Mouse (Mus musculus) gastrocnemius, adult 2 months (tissue): Measurements from ENCODE around the gene Trpm8. TPM values are rescaled to one million over a fixed set of nuclear protein-coding genes. Genes with fewer than 3 reads are reported as not detected.

Experiments
- DNase-seq: peaks from one replicate; pipeline ENCODE4 v3.0.0; 2022
- H3K27ac ChIP-seq: fragments of 200-600 bp; 2 replicates; pipeline ENCODE4 v1.8.1; 2022; ENCODE audit warnings: mild to moderate bottlenecking
- H3K4me3 ChIP-seq: fragments of 200-600 bp; 2 replicates; pipeline ENCODE4 v1.8.1; 2022; ENCODE audit warnings: mild to moderate bottlenecking, moderate library complexity
- CTCF ChIP-seq: fragments of 200-600 bp; IDR thresholded peaks from 2 replicates; pipeline ENCODE4 v1.8.1; 2022; ENCODE audit warnings: antibody characterized with exemption, mild to moderate bottlenecking, moderate library complexity
- intact Hi-C: fragments of 180-260 bp; cut with DNase I; formaldehyde crosslinking; loops from one replicate; pipeline ENCODE4 v1.15.1; 2025
- total RNA-seq, 2 experiments: library from RNA; stranded (reverse); gene quantifications; 2 replicates each; pipeline ENCODE4 v1.2.3; 2021

Gene Trpm8
- total RNA-seq, 2 experiments from 2014 or later = not detected

DNA sequence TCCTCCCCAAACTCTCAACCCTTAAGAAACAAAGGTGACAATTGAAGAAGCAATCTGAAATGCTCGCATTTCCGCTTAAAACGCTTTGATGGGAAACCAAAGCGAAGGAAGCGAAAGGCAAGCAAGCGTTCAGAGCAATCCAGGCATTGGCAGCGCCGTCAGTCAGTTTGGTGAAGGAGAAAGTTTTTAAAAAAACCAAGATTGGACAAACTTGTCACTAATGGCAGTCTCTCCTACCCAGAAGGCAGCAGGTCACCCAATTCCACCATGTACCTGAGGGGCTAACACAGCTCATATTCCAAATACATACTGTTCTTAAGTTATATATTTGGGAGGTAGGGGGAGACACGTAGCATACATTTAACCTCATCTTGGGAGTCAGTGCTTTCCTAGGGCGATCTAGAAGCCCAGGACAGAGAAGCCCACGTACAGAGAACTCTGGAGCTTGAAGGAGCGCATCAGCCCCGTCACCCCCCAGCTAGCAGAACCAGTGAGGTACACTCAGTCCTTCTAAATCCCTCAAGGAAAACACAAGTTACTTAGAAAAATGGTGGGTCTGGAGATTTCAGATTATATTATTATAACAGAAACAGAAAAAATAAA, 2.3 kb upstream of the Trpm8 start:
- H3K27ac ChIP-seq = no peak overlapping the region
- intact Hi-C loops = no loop called here
- DNase-seq = no peak

DNA sequence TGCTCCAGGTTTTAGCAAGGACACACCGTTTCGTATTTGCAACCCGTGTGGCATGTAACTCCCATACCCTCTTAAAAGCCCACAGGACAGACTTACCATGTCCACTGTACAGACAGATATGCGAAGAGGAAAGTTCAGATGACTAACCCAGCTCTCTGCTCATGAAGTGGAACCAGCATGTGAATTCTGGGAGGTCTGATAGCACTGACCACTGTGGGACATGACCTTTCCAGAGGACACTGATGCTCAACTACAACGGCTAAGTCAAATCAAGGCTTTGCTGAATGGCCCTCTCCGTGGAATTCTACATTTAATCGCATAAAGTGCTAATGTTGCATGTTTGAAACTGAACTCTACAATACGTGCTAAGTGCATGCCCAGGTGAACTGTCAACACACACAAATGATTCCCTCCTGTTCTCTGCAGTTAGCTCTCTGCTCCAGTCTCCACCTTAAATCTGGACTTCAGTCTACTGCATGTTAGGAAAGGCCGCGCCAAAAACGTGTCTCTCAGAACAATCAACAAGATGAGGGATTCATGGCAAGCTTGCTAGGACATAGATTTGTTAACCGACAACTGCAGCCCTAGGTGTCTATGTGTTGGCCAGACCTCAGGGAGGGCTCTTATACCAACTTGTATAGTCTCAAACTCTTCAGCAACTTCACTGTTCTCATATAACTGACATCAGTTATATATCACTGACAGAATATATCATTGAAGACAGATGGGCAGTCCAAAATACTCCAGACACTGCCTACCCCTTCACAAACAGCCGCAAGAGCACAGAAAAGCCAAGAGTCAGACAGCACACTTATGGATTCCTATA, 1.6 kb upstream of the Trpm8 start:
- peak; percentile 15 for DNase-seq
- Histone ChIP-seq H3K4me3 (peak overlapping the region; percentile 64), H3K27ac (no peak overlapping the region)
- no peak for TF ChIP-seq CTCF
- intact Hi-C loops = no loop called here

More for the DNA sequence above, 2.3 kb upstream of the Trpm8 start:
- H3K4me3 ChIP-seq = no peak overlapping the region
- TF ChIP-seq CTCF = no peak

DNA sequence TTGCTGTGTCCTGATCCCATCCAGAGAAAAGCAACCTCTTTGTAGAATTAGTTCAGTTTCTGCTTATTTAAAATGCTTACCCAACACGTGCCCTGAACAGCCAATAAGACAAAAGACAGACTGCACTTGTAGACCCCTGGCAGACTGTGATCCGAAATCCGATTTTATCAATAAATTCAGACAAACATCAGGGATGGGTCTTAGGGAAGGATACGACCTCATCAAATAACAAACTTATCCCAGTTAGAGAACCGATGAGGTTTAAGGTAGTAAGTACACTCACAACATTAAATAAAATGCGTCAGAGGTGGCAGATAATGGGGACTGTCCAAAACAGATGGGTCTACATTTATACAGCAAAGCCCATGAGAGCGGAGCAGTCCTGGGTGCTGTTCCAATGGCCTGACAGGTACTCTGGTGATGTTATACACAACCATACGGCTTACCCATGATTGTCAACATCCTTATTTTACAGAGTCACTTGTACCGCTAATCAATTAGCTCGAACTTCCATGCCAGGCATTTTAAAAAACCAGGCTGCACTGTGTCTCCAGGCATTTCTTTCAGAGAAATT, 850 bp upstream of the Trpm8 start:
- DNase-seq = no peak

GRCm38 (mm10) chr1:88277818-88278511, 504 bp downstream of the Trpm8 start:
- intact Hi-C loops = no loop called here
- peak overlapping the region; percentile 64 for H3K4me3 ChIP-seq
- no peak for TF ChIP-seq CTCF
- H3K27ac ChIP-seq = peak overlapping the region; percentile 77
- peak; percentile 25 for DNase-seq

More for the DNA sequence above, 850 bp upstream of the Trpm8 start:
- Histone ChIP-seq H3K4me3 (peak overlapping the region; percentile 64), H3K27ac (peak overlapping the region; percentile 77)
- intact Hi-C loops = no loop called here
- TF ChIP-seq CTCF = no peak

GRCm38 (mm10) chr1:88279111-88280005, 1.9 kb downstream of the Trpm8 start:
- Histone ChIP-seq H3K27ac (no peak overlapping the region), H3K4me3 (no peak overlapping the region)
- no peak for TF ChIP-seq CTCF
- DNase-seq = no peak
- intact Hi-C loops = no loop called here

DNA sequence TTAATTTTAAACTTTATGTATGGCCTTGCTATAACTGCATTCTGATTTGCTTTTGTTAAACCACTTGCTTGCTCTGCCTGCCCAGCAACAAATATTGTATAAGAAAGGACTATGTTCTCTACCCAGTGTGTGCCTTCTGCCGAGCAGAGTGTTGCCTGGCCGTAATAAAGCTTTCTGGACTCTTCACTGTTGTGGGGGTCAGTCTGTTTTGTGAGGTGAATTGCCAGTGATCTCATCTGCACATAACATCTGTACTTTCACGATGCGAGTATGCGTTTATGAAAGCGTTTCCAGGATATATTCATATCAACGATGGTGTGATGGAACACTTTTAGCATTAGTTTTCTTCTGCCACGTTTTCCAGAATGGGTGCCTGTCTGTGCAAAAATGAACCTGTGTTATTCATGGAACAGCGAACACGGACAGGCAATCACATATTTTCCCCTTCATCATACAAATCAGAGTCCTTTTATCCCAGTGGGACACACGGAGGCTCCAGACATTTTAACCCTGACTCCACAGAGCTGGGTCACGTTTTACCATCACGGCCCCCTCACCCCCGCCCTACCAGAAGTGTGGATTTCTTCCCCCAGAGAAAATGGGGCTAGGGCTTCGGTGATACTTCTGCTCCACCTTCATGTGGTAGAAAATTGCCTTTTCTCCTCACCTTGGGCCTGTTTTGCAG, 2.7 kb downstream of the Trpm8 start:
- Histone ChIP-seq H3K4me3 (no peak overlapping the region), H3K27ac (no peak overlapping the region)
- intact Hi-C loops = no loop called here
- DNase-seq = peak; percentile 18
- TF ChIP-seq CTCF = no peak

GRCm38 (mm10) chr1:88282301-88282700, 4.8 kb downstream of the Trpm8 start:
- intact Hi-C loops = no loop called here

DNA sequence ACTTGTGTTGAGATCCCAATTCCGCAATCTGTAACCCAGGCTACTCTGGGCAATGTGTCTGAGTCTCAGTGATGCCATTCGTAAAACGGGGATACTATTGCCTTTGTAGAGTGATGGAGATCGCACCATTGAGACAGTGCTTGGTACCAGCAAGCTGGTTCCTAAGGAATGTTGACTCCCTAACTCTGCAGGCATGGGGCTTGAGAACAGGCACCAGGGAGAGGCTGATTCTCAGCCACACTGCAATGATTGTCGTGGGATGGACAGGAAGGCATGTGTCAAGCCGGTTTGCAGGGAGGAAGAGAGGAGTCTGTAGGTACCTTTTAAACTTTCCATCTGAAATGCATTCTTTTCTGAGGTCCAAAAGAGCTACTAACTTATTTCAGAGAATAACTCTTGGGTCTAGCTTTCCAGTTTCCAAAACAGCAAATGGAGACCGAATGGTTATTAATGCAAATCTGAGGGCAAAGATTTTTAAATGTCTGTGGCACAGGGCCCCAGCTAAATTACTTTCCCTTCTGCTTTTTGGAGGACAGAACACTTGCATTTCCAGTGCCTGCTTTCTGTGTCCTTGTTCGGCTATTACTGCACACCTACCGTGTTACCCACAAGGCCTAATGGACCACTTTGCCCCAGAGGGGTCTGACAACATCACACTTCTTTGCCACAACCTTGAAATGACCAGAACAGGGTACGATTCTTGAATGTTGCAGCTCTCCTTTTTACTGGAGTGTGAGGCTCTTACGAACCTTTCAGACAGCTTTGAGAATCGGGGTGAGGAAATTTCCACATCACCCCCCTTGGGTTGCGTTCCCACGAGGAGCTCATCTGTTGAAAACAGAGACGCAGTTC, 6.1 kb downstream of the Trpm8 start:
- TF ChIP-seq CTCF = no peak
- peak; percentile 20 for DNase-seq
- Histone ChIP-seq H3K4me3 (no peak overlapping the region), H3K27ac (no peak overlapping the region)
- intact Hi-C loops = no loop called here

More at GRCm38 (mm10) chr1:88282301-88282700, 4.8 kb downstream of the Trpm8 start:
- Histone ChIP-seq H3K4me3 (no peak overlapping the region), H3K27ac (no peak overlapping the region)
- no peak for DNase-seq
- no peak for TF ChIP-seq CTCF

- DNase-seq = no peak
- Histone ChIP-seq H3K4me3 (no peak overlapping the region), H3K27ac (no peak overlapping the region)
- TF ChIP-seq CTCF = no peak
- intact Hi-C loops = no loop called here
These were observed 6.9 kb downstream of the Trpm8 start for GRCm38 (mm10) chr1:88284228-88284945.

- peak; percentile 52 for DNase-seq
- no peak overlapping the region for H3K27ac ChIP-seq
- intact Hi-C loops = no loop called here
- TF ChIP-seq CTCF = peak; percentile 61
- H3K4me3 ChIP-seq = no peak overlapping the region
These were observed 7.5 kb downstream of the Trpm8 start for GRCm38 (mm10) chr1:88284946-88285320.
